Mouse (Mus musculus) frontal cortex, postnatal 25 days (tissue): ENCODE results near the gene Bnip3.

Source experiments
- DNase-seq, 2 experiments: peaks; one replicate each; pipeline ENCODE4 v3.0.0; 2022; ENCODE audit warnings: low spot score in 2 of 2

Bnip3 gene

DNA sequence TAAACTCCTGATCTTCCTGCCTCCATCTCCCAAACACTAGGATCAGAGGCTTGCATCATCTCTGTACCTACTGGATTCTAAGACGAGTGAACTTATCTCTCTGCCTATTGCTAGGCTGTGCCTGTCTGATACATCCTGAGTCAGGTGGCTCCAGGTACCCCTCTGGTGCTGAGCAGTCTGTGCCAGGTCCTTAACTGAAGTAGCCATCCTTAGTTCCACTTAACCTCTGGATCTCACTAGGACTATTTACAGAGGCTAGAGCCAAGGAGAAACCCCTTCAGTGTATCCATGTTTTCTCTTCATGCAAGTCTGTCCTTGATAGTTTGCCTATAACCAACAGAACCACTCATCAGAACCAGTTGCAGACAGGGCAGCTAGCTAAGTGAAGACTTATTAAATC lies 2.9 kb downstream of the Bnip3 start:
- no peak for DNase-seq

DNA sequence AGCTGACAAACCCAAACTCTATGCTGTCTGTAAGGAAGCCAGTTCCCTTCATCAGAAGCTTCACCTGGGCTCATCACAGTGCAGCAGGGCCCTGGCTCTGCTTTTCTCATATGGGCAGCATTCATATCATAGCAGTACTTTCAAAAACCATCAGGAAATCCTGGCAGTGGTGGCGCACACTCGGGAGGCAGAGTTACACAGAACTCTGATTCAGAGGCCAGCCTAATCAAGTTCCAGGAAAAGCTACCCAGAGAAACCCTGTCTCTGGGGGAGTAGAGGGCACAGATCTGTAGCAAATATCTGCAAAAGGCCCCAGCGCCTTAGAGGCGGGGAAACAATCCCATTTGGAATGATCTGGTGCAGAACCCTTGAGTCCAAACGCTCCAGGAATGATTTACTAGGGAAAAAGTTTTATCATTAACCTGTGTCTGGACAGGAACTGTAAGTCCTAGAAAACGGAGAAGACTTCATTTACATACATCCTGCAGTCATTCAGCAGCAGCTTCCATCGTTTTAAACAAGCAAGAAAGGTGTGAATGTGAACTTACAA lies 5.4 kb downstream of the Bnip3 start:
- DNase-seq = no peak

DNA sequence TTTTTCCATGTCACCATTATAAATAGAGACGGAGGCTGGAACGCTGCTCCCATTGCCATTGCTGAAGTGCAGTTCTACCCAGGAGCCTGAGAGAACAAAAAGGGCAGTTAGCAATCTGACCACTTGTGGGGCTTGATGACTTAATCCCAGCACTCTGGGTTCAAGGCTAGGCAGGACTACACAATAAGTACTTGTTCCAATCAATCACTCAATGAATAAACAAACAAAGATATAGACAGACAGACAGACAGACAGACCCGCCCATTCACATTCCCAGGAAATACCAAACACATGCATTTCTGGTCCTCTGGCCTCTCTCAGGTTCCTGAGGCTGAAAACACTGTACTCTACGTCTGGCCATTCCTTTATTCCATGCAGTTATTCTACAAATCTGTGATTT lies 10.6 kb downstream of the Bnip3 start:
- DNase-seq = no peak

DNA sequence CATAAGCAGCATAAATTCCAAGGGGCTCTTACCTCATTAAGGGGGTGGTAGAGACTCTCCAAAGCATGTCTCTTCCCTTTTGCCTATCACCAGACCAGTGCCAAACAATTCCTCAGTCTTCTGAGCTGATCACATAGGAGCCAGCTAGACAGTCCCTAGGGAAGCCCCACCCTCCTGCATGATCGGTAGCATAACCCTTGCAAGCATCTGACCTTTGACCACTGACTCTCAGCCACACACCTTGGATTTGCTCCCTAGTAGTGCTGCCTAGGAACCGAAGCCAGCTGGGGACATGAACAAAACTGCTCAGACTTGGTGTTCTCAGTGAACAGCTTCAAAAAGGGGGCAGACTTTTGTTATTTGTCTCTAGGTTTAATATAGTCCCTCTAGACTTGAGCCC lies 11.2 kb downstream of the Bnip3 start:
- no peak for DNase-seq

DNA sequence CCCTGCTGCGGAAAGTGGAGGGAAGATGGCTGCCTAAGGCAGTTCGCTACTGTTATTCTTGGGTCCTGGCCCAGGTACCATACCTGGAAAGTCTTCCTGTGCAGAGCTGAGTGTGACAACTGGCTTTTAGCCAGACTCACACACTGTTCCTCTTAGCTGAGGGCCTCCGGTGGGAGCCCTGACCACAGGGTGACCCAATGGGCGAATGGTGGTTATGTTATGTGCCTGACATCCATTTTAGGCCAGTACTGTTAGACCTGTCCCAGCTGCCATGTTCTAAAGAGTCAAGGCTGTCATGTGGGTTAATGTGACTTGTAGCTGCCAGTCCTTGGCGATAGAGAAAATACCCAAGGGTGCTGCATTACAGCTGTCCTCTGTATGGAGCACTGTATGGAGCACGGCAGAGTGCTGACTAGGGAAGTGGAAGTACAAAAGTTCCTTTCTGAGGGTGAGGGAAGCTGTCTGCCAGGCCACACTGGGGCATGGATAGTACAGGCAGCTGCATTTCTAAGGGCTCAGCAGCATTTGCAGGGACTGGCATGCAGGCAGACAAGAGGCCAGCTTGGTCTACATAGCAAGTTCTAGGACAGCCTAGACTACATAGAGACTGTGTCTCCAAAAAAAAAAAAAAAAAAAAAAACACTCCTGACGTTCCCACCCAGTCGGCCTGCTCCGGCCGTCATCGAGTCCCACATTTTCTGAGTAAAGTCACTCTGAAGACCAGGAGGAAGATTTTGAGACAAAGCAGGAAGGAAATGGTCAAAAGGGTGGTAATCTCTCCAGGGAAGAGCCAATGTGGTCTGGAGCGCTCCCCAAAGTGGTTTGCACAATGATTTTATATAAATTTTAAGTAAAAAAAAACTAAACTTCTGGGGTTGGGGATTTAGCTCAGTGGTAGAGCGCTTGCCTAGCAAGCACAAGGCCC lies 23.7 kb downstream of the Bnip3 start:
- DNase-seq = no peak

DNA sequence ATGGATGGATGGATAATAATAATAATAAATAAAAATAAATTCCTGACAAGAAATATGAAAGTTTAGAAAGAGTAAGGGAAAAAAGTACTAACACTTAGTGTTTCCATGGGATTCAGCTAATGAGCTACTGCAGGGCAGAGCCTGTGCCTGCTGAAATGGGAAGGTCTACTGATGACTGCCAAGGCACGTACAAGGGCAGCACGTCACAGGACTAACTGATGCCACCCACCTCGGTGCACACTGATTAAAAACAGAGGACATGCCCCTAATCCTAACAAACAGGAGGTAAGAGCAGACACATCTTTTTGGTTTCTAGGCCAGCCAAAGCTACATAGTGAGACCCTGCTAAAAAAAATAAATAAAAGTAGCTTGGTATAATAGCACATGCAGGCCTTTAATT lies 25.6 kb downstream of the Bnip3 start:
- no peak for DNase-seq

DNA sequence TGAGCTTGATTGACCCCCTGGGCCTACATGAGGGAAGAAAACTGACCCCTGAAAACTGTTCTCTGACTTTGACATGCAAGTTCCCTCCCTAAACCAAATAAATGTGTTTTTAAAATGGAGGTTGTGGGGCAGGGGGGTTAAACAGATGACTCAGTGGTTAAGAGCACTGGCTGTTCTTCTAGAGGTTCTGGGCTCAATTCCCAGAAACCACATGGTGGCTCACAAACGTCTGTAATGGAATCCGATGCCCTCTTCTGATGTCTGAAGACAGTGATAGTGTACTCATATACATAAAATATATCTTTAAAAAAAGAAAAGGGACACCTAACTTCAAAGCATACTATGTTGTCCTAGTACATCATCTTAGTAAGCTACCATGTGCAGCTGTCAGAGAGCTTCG lies 34.3 kb downstream of the Bnip3 start:
- DNase-seq = no peak

DNA sequence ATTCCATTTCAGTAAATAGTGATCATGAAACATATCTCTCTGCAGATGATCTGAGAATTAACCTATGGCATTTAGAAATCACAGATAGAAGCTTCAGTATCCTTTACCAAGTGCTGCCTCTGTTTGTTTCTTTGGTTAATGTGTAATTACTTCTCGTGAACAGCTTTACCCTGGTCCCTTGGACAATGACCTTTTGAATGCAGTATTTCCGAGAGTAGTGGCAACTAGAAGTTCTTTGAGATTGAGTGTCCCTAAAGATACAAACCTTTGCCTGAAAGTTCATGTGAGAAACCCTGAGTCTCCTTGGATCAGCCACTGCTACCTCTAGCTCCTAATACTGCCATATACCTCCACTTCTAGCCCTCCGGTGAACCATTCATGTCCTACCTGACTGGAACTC lies 36.4 kb downstream of the Bnip3 start:
- no peak for DNase-seq

DNA sequence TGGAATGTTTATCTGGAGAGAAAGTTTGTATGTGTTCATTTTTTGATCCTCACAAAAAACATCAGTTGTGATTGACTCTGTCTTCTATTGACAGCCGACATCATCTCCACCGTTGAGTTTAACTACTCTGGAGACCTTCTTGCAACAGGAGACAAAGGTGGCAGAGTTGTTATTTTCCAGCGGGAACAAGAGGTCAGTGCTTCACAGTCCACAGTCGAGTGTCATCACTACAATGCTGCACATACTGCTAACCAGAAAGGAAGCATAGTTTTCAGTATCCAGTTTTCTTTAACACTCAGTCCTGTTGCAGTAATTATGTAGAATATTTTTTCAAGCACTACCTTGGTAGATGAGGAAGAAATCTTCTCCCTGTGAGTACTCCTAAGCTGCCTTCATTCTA lies 41.0 kb downstream of the Bnip3 start:
- DNase-seq = no peak

DNA sequence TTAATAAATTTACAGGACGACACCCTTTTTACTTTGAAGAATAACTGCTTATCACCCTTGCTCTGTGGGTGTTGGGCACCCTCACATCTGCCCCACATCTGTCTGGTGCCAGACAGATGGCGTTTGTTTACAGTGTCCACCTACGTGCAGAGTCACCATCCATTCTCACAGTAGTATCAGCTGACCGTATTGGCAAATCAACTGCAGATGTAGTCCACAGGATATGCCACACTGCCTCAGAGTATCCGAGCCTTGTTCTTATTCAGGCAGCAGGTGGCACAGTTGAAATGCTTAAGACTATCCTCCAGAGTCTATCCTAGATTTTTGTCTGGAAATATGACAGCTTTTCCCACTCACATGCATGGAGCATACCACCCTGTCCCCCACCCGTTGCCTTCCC lies 42.0 kb downstream of the Bnip3 start:
- DNase-seq = no peak

DNA sequence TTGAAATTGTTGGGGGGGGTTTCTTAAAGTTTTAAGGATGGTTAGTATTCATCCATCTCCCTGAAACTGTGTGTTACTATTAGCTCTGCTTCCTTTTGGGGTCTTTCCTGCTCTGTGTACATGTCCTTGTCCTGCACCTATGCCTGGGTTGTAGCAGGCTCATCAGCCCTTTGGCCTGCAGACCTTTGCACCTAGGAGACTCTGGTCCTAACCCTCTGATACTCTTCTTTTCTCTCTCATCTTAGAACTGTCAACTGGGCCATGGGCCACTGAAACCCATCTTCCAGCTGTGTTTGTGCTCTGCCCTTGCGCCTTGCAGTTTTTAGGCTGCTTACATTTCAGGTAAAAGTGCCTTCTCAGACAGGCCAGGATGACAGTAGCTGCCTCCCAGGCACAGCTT lies 44.5 kb downstream of the Bnip3 start:
- no peak for DNase-seq

DNA sequence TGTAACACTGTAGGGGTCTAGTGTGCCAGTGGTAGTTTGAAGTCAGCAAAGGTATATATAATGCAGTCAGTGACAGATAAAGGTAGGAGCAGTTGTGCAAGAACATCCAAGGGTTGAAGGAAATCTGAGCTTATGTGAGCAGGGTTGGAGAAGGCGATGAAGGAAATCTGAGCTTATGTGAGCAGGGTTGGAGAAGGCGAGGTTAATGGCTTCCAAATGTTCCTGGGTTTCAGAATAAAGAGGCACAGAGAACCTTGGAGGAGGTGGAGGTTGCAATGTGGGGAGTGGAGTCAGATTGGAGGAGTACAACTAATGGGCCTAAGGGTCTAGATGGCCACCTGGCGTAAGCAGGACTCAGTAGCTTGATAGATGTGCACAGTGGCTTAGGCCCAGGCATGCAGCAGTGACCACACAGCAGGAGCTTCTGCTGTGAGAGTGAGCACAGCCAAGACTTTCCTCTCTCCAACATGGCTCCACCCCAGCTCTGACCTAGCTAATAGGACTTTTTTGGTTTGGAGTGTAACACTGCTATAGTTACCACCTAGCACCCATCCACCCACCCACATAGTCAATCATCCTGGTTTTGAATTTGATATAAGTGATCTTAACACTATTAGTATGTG lies 45.3 kb downstream of the Bnip3 start:
- no peak for DNase-seq

DNA sequence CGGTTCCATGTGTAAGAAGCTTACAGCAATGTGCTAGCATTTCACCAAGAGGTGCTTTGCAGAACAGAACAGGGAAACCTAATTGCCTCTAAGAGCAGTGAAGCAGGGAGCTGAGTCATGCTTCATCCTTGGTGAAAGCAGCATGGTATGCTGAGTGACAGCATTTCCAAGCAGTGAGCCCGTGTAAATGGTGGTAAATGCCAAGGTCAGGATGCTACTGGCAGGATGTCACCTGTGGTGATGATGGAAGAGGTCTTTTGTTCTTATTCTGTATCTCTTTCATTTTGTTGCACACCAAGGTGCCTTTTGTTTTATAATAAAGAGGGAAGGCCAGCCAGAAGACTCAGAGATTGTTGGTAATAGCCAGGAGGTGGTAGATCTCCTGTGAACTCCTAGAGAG lies 52.6 kb downstream of the Bnip3 start:
- DNase-seq = no peak

DNA sequence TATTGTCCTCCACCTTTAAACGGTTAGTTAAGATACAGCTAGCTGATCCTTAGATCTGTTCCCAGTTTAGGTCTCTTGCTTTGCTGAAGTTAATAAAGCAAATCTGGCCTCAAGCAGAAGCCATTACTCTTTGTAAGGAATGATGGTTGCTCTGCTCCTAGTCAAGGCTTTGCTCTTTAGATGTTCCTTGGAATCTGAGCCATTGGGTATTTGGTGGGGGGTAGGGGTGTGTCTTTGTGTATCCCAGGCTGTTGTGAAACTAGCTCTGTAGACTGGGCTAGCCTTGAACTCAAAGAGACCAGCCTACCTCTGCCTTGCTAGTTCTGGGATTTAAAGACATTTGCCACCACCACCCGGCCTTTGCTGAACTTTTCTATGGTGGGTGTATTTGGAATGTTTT lies 55.1 kb downstream of the Bnip3 start:
- DNase-seq = no peak

DNA sequence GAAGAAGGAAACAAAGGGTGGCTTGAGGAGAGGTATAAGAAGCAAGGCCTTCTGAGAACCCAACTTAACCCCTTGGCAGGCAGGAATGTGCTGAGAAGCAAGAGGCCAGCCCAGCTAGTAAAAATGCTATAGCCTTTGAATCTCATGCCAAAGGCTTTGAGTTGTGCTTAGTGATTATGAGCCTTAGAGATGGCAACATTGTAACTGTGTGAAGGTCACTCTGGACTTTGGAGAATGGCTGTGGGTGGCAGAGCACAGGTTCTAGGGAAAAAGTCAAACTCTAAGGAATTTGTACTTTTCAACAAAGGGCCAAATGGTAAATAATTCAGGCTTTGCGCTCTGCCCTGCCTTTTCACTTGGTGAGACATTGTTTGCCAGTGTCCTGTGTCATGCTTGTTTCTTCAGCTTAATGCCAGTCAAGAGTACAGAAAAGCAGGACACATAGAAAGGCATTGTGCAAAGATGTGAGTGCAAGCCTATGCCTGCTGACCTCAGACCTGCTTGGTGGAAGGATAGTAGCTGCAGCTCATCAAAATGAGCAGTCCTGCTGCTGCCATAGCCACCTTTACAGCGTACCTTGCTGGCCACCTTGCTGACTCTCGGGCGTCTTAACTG lies 55.8 kb downstream of the Bnip3 start:
- DNase-seq = no peak

DNA sequence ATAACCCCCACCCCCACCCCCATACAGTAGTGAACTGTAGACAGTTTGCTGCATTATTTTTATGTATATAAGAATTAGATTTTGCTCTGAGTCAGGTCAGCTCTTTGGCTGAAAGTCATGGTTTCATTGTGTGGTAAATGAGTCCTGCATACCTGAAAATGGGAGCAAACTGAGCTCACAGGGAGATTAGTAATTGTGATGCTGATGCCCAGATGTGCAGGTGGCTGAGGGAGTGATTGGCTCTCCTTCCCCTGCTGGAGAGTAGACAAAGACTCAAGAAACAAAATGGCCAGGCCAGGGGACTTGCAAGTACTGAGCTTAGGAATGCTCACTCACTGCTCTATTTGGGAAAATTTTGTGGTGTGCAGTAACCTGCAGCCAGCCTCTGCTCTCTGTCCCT lies 59.2 kb downstream of the Bnip3 start:
- DNase-seq = no peak

DNA sequence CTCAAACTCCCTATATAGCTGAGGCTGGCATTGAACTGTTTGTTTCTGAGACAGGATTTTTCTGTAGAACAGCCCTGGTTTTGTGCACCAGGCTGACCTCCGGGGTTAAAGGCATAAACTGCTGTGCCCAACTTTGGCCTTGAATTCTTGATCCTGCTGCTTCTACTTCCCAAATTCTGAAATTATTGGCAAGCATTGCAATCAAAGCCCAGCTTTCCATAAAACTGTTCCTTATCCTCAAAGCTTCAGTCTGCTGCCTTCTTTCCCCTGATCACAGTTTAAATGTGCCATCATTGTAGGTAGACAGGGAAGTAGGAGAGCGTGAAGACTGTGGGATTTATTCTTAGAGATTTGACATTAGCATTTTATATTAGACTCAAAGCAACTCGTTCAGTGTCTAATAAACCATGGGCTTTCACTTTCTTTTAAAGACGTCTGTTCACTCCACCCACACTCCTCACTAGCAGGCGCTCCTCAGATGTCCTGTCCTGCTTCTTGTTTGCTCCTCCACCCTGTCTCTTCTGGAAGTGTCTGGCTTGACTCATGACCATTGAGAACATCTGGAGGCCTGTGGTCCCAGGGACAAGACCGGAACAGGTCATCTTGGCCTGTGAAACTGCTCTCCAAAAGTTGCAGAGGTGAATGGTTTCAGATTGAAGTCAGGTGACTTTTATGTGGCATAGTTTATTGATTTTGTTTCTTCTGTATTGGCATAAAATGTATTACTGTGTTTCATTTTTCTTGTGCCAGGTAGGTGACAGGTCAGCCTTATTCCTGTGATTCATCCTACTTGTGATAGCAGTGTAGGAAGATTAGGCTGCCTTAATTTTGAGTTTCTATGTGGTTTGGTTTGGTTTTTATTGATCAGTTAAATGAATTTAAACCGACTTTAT lies 61.0 kb downstream of the Bnip3 start:
- no peak for DNase-seq

DNA sequence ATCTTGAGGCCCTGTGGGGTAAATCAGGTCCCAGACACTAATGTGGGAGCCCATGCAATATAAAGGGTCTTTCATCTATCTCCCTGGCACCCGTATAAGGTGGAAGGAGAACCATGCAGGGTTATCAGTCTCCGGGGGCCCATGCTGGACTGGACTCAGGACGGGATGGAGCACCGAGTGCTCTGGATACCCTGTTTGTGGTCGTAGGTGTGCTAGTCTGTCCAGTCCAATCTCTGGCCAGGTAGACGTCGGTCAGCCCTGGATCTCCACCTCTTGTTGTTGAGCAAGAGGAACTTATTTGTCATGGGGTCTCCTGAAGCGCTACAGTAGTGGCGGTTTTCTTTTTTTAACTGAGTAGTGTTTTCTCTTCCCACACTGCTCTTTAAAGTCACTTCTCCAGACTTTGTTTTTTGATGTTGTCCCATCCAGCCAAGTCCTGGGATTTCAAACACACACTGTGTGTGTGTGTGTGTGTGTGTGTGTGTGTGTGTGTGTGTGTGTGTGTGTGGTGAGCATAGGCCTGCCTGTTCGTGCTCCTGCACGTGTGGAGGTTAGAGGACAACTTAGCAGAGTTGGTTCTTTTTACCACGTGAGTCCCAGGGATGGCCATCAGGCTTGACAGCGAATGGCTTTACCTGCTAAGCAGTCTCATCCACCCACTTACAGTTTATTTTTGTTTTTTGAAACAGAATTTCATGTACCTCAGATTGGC lies 61.8 kb downstream of the Bnip3 start:
- DNase-seq = no peak

DNA sequence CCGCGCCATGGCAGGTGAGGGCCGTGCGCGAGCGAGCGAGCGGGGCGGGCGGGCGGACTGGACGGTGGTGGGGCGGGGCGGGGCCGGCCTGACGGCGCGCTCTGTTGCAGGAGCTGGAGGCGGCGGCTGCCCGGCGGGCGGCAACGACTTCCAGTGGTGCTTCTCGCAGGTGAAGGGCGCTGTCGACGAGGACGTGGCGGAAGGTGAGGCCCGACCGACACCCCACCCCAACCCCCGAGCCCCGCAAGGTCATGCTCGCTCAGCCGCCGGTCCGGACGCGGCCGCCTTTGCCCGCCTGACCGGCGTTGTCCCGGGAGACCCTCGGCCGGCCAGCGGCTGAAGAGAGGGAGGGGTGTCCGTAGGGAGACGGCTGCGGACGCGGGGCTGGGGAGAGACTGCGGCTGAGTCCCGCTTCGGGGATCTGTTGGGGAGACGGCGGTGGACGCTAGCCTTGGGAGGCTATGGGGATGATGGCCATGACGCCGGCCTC lies 62.8 kb downstream of the Bnip3 start:
- no peak for DNase-seq

DNA sequence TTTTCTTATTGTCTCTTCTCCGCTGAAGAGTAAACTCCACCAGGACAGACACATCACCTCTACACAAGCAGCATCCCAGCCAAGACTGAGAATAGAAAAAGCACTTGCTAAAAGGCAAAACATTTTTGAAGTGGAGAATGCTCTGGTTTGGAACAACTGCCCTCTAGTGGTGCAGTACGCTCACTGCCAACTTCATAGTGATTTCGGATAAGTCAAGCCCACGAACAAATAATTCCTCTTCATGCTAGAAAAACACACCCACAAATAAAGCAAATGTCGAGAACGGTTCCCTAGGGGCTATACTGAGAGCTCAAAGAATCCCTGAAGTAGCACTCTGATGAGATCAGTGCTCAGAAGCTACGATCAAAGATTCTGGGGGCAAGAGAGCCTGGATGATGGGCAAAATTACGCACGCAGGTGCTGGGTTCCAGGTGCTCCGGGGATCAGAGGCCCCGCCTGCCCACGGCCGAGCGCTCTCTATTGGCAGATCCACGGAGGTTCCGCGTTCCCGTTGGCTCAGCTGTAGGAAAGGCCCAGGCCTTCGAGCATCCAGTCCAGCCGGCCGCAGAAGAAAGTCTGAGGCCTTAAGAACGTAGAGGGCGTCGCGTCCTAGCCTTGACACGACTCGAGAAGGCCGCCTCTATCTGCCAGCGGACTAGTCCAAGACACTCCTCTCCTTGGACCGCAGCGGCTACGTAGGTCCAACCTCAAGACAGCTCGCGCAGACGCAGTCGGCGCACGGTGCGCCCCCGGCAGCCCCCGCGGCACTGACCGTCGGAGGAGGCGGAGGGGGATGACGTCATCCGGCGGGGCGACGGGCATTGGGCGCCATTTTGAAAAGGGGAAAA lies 63.6 kb downstream of the Bnip3 start, which contains the start of the genes Ppp2r2d and Mapk1ip1:
Gene Ppp2r2d, plus strand, starts transcription at position 536 of the 848 bp plus-strand sequence.
Gene Mapk1ip1, minus strand, starts transcription at position 730 of the 848 bp plus-strand sequence.
- peak; percentile 89 to 92 for DNase-seq
